Mouse (Mus musculus) liver, adult 10 weeks (tissue): ENCODE data around the gene Slc25a1. TPM values are rescaled to one million over a fixed set of nuclear protein-coding genes. Genes with fewer than 3 reads are reported as not detected.

Experiments used
- polyA plus RNA-seq: library from polyadenylated mRNA; stranded (reverse); fragments of 350-450 nt; fragmentation: Illumina TruSeq; extraction: RNeasy Lipid Tissue Mini Kit (QIAGEN cat#74804); gene quantifications from one replicate; pipeline ENCODE4 v1.2.3, GENCODE M21; 2014; ENCODE audit warnings: low read depth, low replicate concordance

Slc25a1 gene
- 60.0 TPM for polyA plus RNA-seq

DNA sequence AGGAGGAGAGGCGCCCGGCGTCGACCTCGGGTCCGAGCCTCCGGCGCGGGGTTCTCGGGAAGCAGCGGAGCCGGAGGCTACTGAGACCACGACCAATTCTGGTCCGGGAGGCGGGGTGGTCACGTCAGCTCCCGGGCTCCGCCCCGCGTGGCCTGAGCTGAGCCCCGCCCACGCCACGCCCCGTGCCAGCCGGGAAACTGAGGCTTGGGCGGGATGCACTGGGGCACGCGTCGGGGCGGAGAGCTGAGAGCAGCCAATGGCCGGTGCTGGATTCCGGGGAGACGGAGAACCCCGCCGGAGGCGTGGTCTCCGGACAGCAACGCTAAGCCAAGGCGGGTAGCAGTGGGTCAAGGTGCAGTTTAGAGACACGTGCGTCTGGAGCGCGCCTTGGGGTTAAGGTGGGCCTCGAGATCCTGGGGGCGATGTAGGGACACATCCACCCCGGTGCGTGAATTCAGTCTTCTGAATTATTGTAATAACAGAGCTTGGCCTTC is at the start of gene Slc25a1:
TSS of gene Slc25a1 (minus strand) at position 133 of the 494 bp plus-strand sequence.

DNA sequence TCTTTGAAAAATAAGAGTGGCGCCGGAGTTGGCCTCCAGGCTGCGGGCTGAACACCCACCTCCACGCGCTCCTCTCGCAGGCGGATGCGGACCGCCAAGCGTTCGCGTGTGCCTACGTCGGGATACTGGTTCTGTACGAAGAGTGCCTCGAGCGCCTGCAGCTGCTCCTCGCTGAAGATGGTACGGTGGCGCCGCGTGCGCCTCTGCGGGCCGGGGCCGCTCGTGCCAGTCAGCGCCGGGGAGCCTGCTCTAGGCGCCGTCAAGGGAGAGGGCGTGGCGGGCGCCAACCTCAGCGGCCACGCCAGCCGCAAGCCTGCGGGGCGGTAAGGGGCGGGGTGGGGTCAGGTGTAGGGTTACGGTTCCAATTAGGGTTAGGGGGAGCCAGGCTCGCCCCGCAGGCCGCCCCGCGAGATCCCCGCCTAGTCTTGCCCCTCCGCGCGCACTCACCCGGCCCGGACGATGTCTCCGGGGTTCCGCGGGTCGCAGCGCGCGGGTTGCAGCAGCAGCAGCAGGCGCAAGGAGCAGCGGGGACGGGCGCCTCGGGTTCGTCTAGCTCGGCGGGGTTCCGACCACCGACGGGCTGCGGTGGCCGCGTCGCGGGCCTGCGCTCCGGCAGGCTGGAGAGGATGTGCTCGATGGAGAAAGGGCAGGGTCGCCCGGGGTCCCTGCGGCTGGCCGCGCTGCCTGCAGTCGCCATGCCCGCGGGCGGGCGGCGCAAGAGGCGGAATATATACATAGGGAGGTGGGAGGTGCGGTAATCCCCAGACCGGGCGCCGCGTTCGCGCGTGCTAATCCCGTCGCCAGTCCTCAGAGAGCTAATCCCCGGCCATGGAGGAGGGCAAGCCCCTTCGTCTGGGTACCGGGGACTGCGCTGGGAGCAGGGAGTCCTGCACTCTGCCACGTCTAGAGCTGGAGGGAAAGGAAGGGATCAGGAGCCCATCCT is 13.4 kb downstream of the Slc25a1 start, which contains the start of gene Gsc2:
TSS of gene Gsc2 (minus strand) at position 753 of the 943 bp plus-strand sequence.

GRCm38 (mm10) chr16:17911052-17911595 is 16.9 kb downstream of the Slc25a1 start, which contains the start of gene Ess2:
TSS of gene Ess2 (minus strand) at chr16:17911348.

DNA sequence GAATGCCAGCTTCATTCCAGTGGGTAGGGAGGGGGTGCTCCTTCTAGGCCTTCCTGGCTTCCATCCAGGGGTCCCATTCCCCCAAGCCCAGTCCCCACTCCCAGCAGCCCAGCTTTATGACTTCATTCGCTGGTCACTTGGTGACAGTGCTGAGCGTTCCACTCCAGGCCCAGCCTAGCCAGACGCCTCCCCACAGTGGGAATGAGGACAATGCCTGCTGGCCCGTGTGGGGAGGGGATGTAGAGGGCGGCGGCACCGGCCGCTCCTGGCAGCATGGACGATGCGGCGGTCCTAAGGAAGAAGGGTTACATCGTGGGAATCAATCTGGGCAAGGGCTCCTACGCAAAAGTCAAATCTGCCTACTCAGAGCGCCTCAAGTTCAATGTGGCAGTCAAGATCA is 29.6 kb downstream of the Slc25a1 start, which contains the start of the genes Dgcr2 and Tssk2:
TSS of gene Dgcr2 (minus strand) at position 101 of the 400 bp plus-strand sequence.
TSS of gene Tssk2 (plus strand) at position 176 of the 400 bp plus-strand sequence.

GRCm38 (mm10) chr16:17893923-17894322 is 34.1 kb downstream of the Slc25a1 start, which contains the start of gene Tssk1:
TSS of gene Tssk1 (plus strand) at chr16:17894223.

DNA sequence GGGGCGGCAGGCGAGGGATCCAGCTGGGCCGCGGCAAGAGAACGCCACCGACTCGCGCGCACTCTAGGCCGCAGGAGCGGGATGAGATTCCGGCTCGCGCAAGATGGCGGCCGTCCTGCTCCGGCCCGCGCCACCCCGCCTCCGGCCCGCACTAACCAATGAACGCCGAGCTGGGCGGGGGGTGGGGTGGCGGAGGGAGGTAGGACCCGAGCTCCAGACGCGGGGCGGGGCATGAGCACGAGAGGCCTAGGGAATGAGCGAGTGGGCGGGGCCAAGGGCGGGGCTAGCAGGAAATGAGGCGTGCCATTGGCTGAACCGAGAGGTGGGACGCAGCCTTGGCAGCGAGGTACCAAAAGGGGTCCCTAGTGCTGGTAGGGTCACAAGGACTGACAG is 36.5 kb downstream of the Slc25a1 start, which contains the start of gene Gm20518:
TSS of gene Gm20518 (minus strand) at position 105 of the 393 bp plus-strand sequence.

Other genes with a start within 250 kb of the Slc25a1 start
- gene Med15, start 195.3 kb downstream of the Slc25a1 start, polyA plus RNA-seq, result 6.3 TPM
- gene Klhl22, start 168.6 kb downstream of the Slc25a1 start, polyA plus RNA-seq, result 3.8 TPM
- not detected for gene Scarf2, start 130.9 kb downstream of the Slc25a1 start, polyA plus RNA-seq
- gene B830017H08Rik, start 95.1 kb downstream of the Slc25a1 start, polyA plus RNA-seq, result not detected
- gene Car15, start 89.9 kb downstream of the Slc25a1 start, polyA plus RNA-seq, result 0.32 TPM
- not detected for gene Gm20518, start 36.5 kb downstream of the Slc25a1 start, polyA plus RNA-seq
- gene Tssk1, start 34.0 kb downstream of the Slc25a1 start, polyA plus RNA-seq, result not detected
- gene Dgcr2, start 29.7 kb downstream of the Slc25a1 start, polyA plus RNA-seq, result 7.9 TPM
- not detected for gene Tssk2, start 29.6 kb downstream of the Slc25a1 start, polyA plus RNA-seq
- 1.8 TPM for gene Ess2, start 16.9 kb downstream of the Slc25a1 start, polyA plus RNA-seq
- not detected for gene Gsc2, start 13.2 kb downstream of the Slc25a1 start, polyA plus RNA-seq
- not detected for gene Vpreb2, start 52.2 kb upstream of the Slc25a1 start, polyA plus RNA-seq
- gene Dgcr6, start 124.6 kb upstream of the Slc25a1 start, polyA plus RNA-seq, result 12.2 TPM
- 14.7 TPM for gene Prodh, start 162.0 kb upstream of the Slc25a1 start, polyA plus RNA-seq
- gene Rtn4r, start 199.4 kb upstream of the Slc25a1 start, polyA plus RNA-seq, result not detected